Mouse (Mus musculus): ENCODE measurements around the gene Ece2. TPM values are rescaled to one million over a fixed set of nuclear protein-coding genes. Genes with fewer than 3 reads are reported as not detected.

The Ece2 gene
- 12.4 and 17.0 TPM in 2 replicates for polyA plus RNA-seq (2015; fragmentation: Nextera tagmentation; extraction: Ambion mirVana)

DNA sequence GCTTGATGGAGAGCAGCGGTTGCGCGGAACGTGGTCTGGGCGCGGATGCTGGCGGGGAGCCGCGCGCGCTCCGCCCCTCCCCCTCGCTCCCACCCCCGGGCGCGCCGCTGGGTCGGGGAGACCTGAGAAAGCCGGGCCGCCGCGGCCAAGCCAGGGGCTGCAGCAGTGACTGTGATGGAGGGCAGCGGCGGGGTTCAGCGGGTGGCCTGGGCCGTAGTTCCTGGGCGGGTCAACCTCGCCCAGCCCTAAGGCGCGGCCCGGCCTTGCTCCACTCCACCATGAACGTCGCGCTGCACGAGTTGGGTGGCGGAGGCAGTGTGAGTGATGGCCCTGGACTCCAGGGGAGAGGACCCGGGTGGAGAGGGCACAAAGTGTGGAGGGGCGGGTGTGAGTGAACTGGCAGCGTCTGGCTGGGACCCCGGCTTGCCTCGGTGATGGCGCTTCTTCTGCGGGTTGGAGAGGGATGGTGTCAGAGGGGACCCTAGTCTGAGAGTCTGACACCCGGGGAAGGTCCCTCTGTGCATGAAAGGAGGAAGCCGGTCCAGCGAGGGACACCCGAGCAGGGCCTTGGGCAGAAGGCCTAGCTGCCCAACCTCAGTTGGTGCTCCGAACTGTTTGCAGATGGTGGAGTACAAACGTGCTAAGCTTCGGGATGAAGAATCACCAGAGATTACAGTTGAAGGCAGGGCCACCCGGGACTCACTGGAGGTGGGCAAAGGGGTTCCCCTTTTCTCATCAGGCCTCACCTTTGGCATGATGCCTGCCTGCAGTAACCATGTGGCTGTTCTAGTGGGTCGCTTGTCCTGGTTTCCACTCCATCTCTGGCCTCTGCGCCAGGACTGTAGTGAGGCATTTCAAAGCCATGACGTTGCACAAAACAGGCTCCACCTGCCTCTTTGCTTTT lies at the start of gene Ece2:
TSS of gene Ece2 (plus strand) at position 98 of the 904 bp plus-strand sequence.
- H3K27ac ChIP-seq (ENCODE audit: low read length): peak within 1 kb of the TSS; percentile 65
- no peaks in the 10 kb centered on the region for H3K9me3 ChIP-seq (ENCODE audit: control insufficient read depth, low read length)
- ATAC-seq: peak; percentile 45
- peaks cover 23% of the 10 kb centered on the region for H3K4me1 ChIP-seq (replicated peaks; ENCODE audit: control insufficient read depth, insufficient read depth, low read length)
- H3K4me2 ChIP-seq (ENCODE audit: low read length): peak within 1 kb of the TSS; percentile 90
- peak within 1 kb of the TSS; percentile 72 for H3K9ac ChIP-seq (replicated peaks; ENCODE audit: low read depth, low read length)
- no peaks in the 10 kb centered on the region for H3K27me3 ChIP-seq (replicated peaks; ENCODE audit: control insufficient read depth, insufficient read depth, low read length)
- no peaks in the 10 kb centered on the region for H3K36me3 ChIP-seq (ENCODE audit: control insufficient read depth, insufficient read depth)
- WGBS: 6% methylated on average over 48 of the region's 54 CpGs
- H3K4me3 ChIP-seq (replicated peaks; ENCODE audit: low read length): peak within 1 kb of the TSS; percentile 65

DNA sequence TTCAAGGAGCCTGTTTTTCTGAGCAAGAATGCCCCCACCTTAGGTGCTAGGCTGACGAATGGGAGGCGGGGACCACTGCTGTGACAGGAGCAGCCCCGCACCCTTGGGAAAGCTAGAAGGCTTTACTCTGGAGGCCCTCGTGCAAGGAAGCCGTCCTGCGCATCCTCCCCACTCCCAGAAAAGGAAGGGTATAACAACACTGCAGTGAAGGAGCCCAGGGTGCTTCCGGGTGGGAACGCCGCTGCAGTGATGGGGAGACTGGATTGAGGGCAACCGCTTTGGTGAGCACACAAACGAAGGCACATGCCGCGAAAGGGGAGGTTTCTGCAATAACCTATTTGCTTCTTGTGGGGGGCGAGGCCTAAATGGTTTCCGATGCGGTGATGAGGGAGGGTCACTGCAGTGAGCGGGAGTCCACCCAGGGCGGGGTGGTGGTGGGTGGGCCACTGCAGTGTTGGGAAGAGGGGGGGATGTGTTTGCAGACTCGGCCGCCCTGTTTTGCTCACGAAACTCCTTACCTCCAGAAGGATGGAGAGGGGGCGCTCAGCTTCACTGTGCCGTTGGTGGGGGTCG lies 40.2 kb upstream of the Ece2 start, which contains the start of gene Vwa5b2:
TSS of gene Vwa5b2 (plus strand) at position 106 of the 573 bp plus-strand sequence.
- H3K4me3 ChIP-seq (replicated peaks; ENCODE audit: low read length): peak within 1 kb of the TSS; percentile 62
- peaks cover 30% of the 10 kb centered on the region for H3K27me3 ChIP-seq (replicated peaks; ENCODE audit: control insufficient read depth, insufficient read depth, low read length)

DNA sequence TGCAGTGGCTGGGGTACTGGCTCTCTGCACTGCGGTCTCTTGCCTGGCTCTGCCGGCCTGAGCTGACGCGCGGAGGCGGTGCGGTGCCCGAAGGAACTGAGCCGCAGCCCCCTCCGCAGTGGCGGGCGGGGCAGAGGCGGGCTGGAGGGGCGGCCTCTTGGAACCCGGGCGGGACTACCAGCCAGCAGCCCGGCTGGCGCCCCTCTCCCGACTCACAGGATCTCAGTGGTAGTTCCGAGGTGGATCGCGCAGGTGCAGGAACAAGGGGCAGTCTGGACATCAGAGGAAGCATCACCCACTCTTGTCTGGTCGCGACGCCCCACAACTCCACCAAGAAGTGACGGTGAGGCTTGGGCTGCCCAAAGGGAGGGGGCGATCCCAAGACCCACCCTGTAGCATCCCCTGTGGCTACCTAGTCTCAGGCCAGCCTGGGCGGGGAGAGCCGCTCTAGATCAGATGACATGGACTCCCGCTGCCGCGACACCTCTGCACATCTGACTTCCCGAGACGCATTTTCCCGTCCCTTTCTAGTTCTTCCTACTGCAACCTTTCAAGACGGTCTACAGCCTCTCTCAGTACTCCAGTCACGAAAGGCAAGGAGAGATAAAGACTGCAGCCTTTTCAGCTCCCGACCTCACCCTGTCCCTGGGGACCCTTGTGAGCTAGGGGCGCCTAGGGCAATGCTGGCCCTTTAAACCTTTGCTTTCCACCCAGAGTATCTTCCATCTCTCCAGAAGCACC lies 39.5 kb upstream of the Ece2 start:
- H3K4me1 ChIP-seq (replicated peaks; ENCODE audit: control insufficient read depth, insufficient read depth, low read length): peaks cover 24% of the 10 kb centered on the region
- H3K9ac ChIP-seq (replicated peaks; ENCODE audit: low read depth, low read length): peak overlapping the region; percentile 64
- H3K4me3 ChIP-seq (replicated peaks; ENCODE audit: low read length): peak overlapping the region; percentile 62
- peak; percentile 86 for ATAC-seq
- no peaks in the 10 kb centered on the region for H3K9me3 ChIP-seq (ENCODE audit: control insufficient read depth, low read length)
- H3K27me3 ChIP-seq (replicated peaks; ENCODE audit: control insufficient read depth, insufficient read depth, low read length): peaks cover 30% of the 10 kb centered on the region
- no peak overlapping the region for H3K27ac ChIP-seq (ENCODE audit: low read length)
- under 1% methylated on average over 38 of the region's 39 CpGs for WGBS
- no peaks in the 10 kb centered on the region for H3K36me3 ChIP-seq (ENCODE audit: control insufficient read depth, insufficient read depth)
- H3K4me2 ChIP-seq (ENCODE audit: low read length): peak overlapping the region; percentile 71

More for the DNA sequence above, 40.2 kb upstream of the Ece2 start, which contains the start of gene Vwa5b2:
- H3K27ac ChIP-seq (ENCODE audit: low read length): no peak within 1 kb of the TSS
- WGBS: under 1% methylated on average over 23 of the region's 24 CpGs
- peak within 1 kb of the TSS; percentile 71 for H3K4me2 ChIP-seq (ENCODE audit: low read length)
- H3K9ac ChIP-seq (replicated peaks; ENCODE audit: low read depth, low read length): peak within 1 kb of the TSS; percentile 64
- H3K36me3 ChIP-seq (ENCODE audit: control insufficient read depth, insufficient read depth): no peaks in the 10 kb centered on the region
- peaks cover 24% of the 10 kb centered on the region for H3K4me1 ChIP-seq (replicated peaks; ENCODE audit: control insufficient read depth, insufficient read depth, low read length)
- ATAC-seq: peak; percentile 67
- no peaks in the 10 kb centered on the region for H3K9me3 ChIP-seq (ENCODE audit: control insufficient read depth, low read length)

DNA sequence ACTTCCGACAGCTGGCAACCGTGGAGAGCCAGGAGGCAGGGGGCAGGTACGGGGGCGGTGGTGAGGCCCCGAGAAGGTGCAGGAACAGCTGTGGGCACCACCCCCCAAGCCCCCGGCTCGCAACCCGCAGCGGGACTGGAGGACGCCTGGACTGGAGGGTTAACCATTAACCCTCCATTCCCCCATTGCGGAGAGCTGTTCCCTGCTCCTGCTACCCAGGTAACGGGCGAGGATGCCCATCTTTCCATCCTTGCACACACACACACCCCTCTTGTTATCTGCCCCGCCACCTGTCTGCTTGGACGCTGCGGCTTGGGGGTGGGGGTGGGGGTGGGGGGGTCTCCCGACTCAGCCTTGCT lies 39.0 kb upstream of the Ece2 start:
- 0 out of 2 replicates have a peak, but pooled peaks have one; percentile 3 for ATAC-seq
- Histone ChIP-seq H3K36me3 (ENCODE audit: control insufficient read depth, insufficient read depth) (no peaks in the 10 kb centered on the region), H3K9ac (replicated peaks; ENCODE audit: low read depth, low read length) (peak overlapping the region; percentile 64; the same call in 1 of the 2 replicates), H3K27ac (ENCODE audit: low read length) (no peak overlapping the region), H3K9me3 (ENCODE audit: control insufficient read depth, low read length) (no peaks in the 10 kb centered on the region), H3K4me3 (replicated peaks; ENCODE audit: low read length) (peak overlapping the region; percentile 62), H3K4me1 (replicated peaks; ENCODE audit: control insufficient read depth, insufficient read depth, low read length) (peaks cover 24% of the 10 kb centered on the region), H3K27me3 (replicated peaks; ENCODE audit: control insufficient read depth, insufficient read depth, low read length) (peaks cover 30% of the 10 kb centered on the region), H3K4me2 (ENCODE audit: low read length) (peak overlapping the region; percentile 71)
- WGBS: under 1% methylated on average over 17 of the region's 17 CpGs

DNA sequence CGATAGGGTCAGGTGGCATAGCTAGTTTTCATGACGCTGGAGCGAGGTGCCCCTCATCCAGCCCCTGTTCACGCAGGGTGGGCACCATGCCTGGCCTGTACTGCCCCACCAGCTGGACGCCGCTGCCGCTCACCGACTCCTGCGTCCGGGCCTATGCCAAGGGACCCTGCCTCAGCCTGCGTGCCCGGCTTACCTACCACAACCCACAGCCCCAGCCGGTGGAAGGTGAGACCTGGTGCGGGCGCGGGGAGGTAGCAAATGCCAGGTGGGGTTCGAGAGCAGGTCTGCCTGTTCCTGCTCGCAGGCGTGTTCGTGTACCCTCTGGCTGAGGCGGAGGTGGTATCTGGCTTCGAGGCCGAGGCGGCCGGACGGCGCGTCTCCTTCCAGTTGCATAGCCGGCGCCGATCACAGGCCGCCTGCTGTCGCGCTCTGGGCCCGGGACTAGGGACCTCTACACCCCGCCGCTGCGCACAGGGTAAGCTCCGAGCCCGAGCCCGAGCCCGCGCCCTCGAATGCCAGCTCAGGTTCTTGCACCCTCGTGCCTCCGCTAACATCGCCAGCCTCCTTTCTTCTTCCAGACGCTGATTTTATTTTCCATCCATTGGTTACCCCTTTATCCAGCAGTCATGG lies 38.4 kb upstream of the Ece2 start:
- no peaks in the 10 kb centered on the region for H3K36me3 ChIP-seq (ENCODE audit: control insufficient read depth, insufficient read depth)
- ATAC-seq: no peak
- peak overlapping the region; percentile 3 for H3K4me3 ChIP-seq (replicated peaks; ENCODE audit: low read length)
- H3K9ac ChIP-seq (replicated peaks; ENCODE audit: low read depth, low read length): no peak overlapping the region
- H3K27me3 ChIP-seq (replicated peaks; ENCODE audit: control insufficient read depth, insufficient read depth, low read length): peaks cover 30% of the 10 kb centered on the region
- H3K27ac ChIP-seq (ENCODE audit: low read length): no peak overlapping the region
- H3K4me2 ChIP-seq (ENCODE audit: low read length): peak overlapping the region; percentile 22
- peaks cover 24% of the 10 kb centered on the region for H3K4me1 ChIP-seq (replicated peaks; ENCODE audit: control insufficient read depth, insufficient read depth, low read length)
- 4% methylated on average over 48 of the region's 48 CpGs for WGBS
- no peaks in the 10 kb centered on the region for H3K9me3 ChIP-seq (ENCODE audit: control insufficient read depth, low read length)

DNA sequence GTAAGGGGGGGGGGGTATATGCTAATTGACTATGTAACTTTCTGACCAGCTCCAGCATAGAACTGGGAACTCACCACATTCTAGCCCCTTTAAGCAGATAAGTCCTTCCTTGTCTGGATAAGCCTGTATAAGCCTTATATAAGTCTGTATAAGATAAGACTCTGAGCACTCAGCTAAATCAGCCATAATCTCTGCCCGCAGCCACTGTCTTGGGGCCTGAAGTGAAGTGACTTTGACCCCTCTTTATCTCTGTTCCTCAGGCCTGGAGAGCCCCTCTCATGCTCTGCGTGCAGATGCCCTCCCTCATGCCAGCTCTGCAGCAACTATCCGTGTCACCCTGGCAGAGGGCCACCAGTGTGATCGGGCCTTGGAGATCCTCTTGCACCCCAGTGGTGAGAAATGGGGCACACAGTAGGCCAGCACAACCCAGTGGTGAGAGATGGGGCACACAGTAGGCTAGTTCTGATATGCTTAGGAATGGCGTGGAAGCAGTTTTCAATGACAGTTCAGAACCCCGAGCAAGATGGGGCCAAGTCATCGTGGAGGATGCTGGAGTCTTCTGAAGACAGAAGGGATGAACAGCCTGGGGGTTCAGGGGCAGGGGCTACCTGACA lies 34.5 kb upstream of the Ece2 start:
- peaks cover 22% of the 10 kb centered on the region for H3K27me3 ChIP-seq (replicated peaks; ENCODE audit: control insufficient read depth, insufficient read depth, low read length)
- ATAC-seq: no peak

DNA sequence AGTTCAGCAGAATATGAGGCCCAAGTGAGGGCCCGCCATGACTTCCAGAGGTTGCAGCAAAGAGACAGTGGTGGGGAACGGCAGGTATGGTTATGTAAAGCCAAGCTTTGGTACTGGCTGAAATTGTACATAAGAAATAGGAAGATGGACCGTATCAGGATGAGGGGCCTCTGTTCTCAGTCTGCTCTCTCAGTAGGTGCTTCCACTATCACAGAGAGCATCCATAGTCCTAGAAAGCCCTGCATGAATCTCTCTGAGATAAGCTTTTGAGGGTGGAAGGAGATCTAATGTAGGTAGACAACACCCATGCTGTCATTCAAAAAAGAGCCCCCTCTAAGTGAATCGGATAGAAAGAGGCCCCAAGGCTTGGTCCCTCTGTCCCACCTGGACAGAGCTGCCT lies 33.9 kb upstream of the Ece2 start:
- Histone ChIP-seq H3K9me3 (ENCODE audit: control insufficient read depth, low read length) (no peaks in the 10 kb centered on the region), H3K36me3 (ENCODE audit: control insufficient read depth, insufficient read depth) (no peaks in the 10 kb centered on the region), H3K4me1 (replicated peaks; ENCODE audit: control insufficient read depth, insufficient read depth, low read length) (peaks cover 7% of the 10 kb centered on the region), H3K4me2 (ENCODE audit: low read length) (no peak overlapping the region), H3K27ac (ENCODE audit: low read length) (no peak overlapping the region), H3K9ac (replicated peaks; ENCODE audit: low read depth, low read length) (no peak overlapping the region), H3K27me3 (replicated peaks; ENCODE audit: control insufficient read depth, insufficient read depth, low read length) (peaks cover 17% of the 10 kb centered on the region), H3K4me3 (replicated peaks; ENCODE audit: low read length) (no peak overlapping the region)
- ATAC-seq: no peak
- 91% methylated on average over 4 of the region's 4 CpGs for WGBS

More for the DNA sequence above, 34.5 kb upstream of the Ece2 start:
- Histone ChIP-seq H3K4me3 (replicated peaks; ENCODE audit: low read length) (no peak overlapping the region), H3K27ac (ENCODE audit: low read length) (no peak overlapping the region), H3K4me1 (replicated peaks; ENCODE audit: control insufficient read depth, insufficient read depth, low read length) (peaks cover 12% of the 10 kb centered on the region), H3K9ac (replicated peaks; ENCODE audit: low read depth, low read length) (no peak overlapping the region), H3K4me2 (ENCODE audit: low read length) (no peak overlapping the region), H3K9me3 (ENCODE audit: control insufficient read depth, low read length) (no peaks in the 10 kb centered on the region), H3K36me3 (ENCODE audit: control insufficient read depth, insufficient read depth) (no peaks in the 10 kb centered on the region)
- WGBS: 85% methylated on average over 7 of the region's 7 CpGs

DNA sequence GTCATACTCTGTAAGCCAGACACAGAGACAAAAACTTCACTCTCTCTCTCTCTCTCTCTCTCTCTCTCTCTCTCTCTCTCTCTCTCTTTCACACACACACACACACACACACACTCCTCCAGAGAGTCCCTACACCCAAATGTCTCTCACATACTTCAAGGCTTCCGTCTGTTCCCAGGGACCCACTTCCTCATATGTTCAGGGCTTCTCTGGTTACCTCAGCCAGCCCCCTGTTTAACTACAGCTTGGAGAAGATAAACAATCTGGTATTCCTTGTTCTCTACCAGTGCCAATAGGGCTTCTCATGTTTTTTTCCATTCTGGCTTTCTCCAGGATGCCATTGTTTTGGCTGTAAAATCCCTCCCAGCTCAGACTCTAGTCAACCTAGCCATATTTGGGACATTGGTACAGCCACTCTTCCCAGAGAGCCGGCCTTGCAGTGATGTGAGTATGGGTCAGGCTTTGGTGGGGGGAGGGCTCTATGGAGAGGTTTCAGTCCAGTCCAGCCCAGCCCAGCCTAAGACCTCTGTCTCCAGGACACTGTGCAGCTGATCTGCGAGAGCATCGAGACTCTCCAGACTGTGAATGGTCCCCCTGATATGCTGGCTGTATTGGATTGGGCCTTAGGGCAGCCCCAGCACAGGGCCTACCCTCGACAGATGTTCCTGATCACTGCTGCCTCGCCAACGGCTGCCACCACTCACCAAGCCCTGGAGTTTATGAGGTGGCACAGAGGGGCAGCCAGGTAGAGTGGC lies 32.8 kb upstream of the Ece2 start:
- H3K4me3 ChIP-seq (replicated peaks; ENCODE audit: low read length): no peak overlapping the region
- no peak for ATAC-seq
- H3K27ac ChIP-seq (ENCODE audit: low read length): no peak overlapping the region
- H3K36me3 ChIP-seq (ENCODE audit: control insufficient read depth, insufficient read depth): no peaks in the 10 kb centered on the region
- H3K27me3 ChIP-seq (replicated peaks; ENCODE audit: control insufficient read depth, insufficient read depth, low read length): peaks cover 8% of the 10 kb centered on the region
- H3K4me1 ChIP-seq (replicated peaks; ENCODE audit: control insufficient read depth, insufficient read depth, low read length): no peaks in the 10 kb centered on the region
- no peak overlapping the region for H3K4me2 ChIP-seq (ENCODE audit: low read length)
- WGBS: 75% methylated on average over 7 of the region's 7 CpGs
- H3K9ac ChIP-seq (replicated peaks; ENCODE audit: low read depth, low read length): no peak overlapping the region
- no peaks in the 10 kb centered on the region for H3K9me3 ChIP-seq (ENCODE audit: control insufficient read depth, low read length)

Measured in forebrain, embryonic 16.5 days (tissue).